Mouse (Mus musculus): Measurements from ENCODE around the gene Ifitm5. TPM values are rescaled to one million over a fixed set of nuclear protein-coding genes. Genes with fewer than 3 reads are reported as not detected.
A peak's percentile ranks its signal among the peaks of the same experiment; 100 is the strongest.

Gene Ifitm5
- polyA plus RNA-seq, 1 experiment = not detected

GRCm38 (mm10) chr7:140959181-140959901 is 9.2 kb upstream of the Ifitm5 start:
- DNase-seq = peak; percentile 13 to 21

GRCm38 (mm10) chr7:140956556-140956869 is 6.4 kb upstream of the Ifitm5 start:
- Histone ChIP-seq H3K27ac (ENCODE audit: insufficient read depth, low read length) (no peak overlapping the region), H3K27me3 (ENCODE audit: control insufficient read depth, insufficient read depth, low read length) (no peaks in the 10 kb centered on the region), H3K4me3 (replicated peaks; ENCODE audit: insufficient read depth, low read depth, low read length) (no peak overlapping the region), H3K4me1 (ENCODE audit: control insufficient read depth, insufficient read depth, low read length) (no peaks in the 10 kb centered on the region)
- DNase-seq = no peak
- WGBS = 65% methylated on average over 6 of the region's 6 CpGs
- TF ChIP-seq POLR2A (IDR thresholded peaks at IDR 0.05; ENCODE audit: borderline replicate concordance, insufficient read depth, low read length) (no peak), CTCF (IDR thresholded peaks at IDR 0.05; ENCODE audit: borderline replicate concordance, insufficient read depth, low read depth, low read length) (no peak)

More at GRCm38 (mm10) chr7:140959181-140959901, 9.2 kb upstream of the Ifitm5 start:
- Histone ChIP-seq H3K27ac (ENCODE audit: insufficient read depth, low read length) (no peak overlapping the region), H3K4me1 (ENCODE audit: control insufficient read depth, insufficient read depth, low read length) (no peaks in the 10 kb centered on the region), H3K27me3 (ENCODE audit: control insufficient read depth, insufficient read depth, low read length) (no peaks in the 10 kb centered on the region), H3K4me3 (replicated peaks; ENCODE audit: insufficient read depth, low read depth, low read length) (no peak overlapping the region)
- 16% methylated on average over 9 of the region's 9 CpGs for WGBS
- no peak for TF ChIP-seq CTCF (IDR thresholded peaks at IDR 0.05; ENCODE audit: borderline replicate concordance, insufficient read depth, low read depth, low read length)
- TF ChIP-seq POLR2A (IDR thresholded peaks at IDR 0.05; ENCODE audit: borderline replicate concordance, insufficient read depth, low read length) = no peak

- WGBS = 17% methylated on average over 11 of the region's 11 CpGs
- Histone ChIP-seq H3K27ac (ENCODE audit: insufficient read depth, low read length) (no peak within 1 kb of the TSS; the same call in 1 of the 2 replicates), H3K4me1 (ENCODE audit: control insufficient read depth, insufficient read depth, low read length) (no peaks in the 10 kb centered on the region), H3K4me3 (replicated peaks; ENCODE audit: insufficient read depth, low read depth, low read length) (no peak within 1 kb of the TSS), H3K27me3 (ENCODE audit: control insufficient read depth, insufficient read depth, low read length) (no peaks in the 10 kb centered on the region)
- DNase-seq = no peak
- TF ChIP-seq POLR2A (IDR thresholded peaks at IDR 0.05; ENCODE audit: borderline replicate concordance, insufficient read depth, low read length) (no peak), CTCF (IDR thresholded peaks at IDR 0.05; ENCODE audit: borderline replicate concordance, insufficient read depth, low read depth, low read length) (no peak)
Observed at GRCm38 (mm10) chr7:140955758-140956555, 5.9 kb upstream of the Ifitm5 start, which contains the start of the genes Gm45717 and Ifitm2. Gene Gm45717, minus strand, starts transcription at chr7:140955937. Gene Ifitm2, minus strand, starts transcription at chr7:140955987.

GRCm38 (mm10) chr7:140955342-140955741 is 5.3 kb upstream of the Ifitm5 start:
- WGBS = 15% methylated on average over 17 of the region's 17 CpGs
- TF ChIP-seq CTCF (IDR thresholded peaks at IDR 0.05; ENCODE audit: borderline replicate concordance, insufficient read depth, low read depth, low read length) (no peak), POLR2A (IDR thresholded peaks at IDR 0.05; ENCODE audit: borderline replicate concordance, insufficient read depth, low read length) (no peak)
- DNase-seq = no peak
- Histone ChIP-seq H3K4me1 (ENCODE audit: control insufficient read depth, insufficient read depth, low read length) (no peaks in the 10 kb centered on the region), H3K27ac (ENCODE audit: insufficient read depth, low read length) (no peak overlapping the region), H3K27me3 (ENCODE audit: control insufficient read depth, insufficient read depth, low read length) (no peaks in the 10 kb centered on the region), H3K4me3 (replicated peaks; ENCODE audit: insufficient read depth, low read depth, low read length) (no peak overlapping the region)

- WGBS = 15% methylated on average over 9 of the region's 9 CpGs
- Histone ChIP-seq H3K27ac (ENCODE audit: insufficient read depth, low read length) (no peak overlapping the region), H3K27me3 (ENCODE audit: control insufficient read depth, insufficient read depth, low read length) (no peaks in the 10 kb centered on the region), H3K4me3 (replicated peaks; ENCODE audit: insufficient read depth, low read depth, low read length) (no peak overlapping the region), H3K4me1 (ENCODE audit: control insufficient read depth, insufficient read depth, low read length) (no peaks in the 10 kb centered on the region)
- DNase-seq = no peak
- TF ChIP-seq CTCF (IDR thresholded peaks at IDR 0.05; ENCODE audit: borderline replicate concordance, insufficient read depth, low read depth, low read length) (no peak), POLR2A (IDR thresholded peaks at IDR 0.05; ENCODE audit: borderline replicate concordance, insufficient read depth, low read length) (no peak)
Observed at GRCm38 (mm10) chr7:140954733-140955071, 4.6 kb upstream of the Ifitm5 start.

DNA sequence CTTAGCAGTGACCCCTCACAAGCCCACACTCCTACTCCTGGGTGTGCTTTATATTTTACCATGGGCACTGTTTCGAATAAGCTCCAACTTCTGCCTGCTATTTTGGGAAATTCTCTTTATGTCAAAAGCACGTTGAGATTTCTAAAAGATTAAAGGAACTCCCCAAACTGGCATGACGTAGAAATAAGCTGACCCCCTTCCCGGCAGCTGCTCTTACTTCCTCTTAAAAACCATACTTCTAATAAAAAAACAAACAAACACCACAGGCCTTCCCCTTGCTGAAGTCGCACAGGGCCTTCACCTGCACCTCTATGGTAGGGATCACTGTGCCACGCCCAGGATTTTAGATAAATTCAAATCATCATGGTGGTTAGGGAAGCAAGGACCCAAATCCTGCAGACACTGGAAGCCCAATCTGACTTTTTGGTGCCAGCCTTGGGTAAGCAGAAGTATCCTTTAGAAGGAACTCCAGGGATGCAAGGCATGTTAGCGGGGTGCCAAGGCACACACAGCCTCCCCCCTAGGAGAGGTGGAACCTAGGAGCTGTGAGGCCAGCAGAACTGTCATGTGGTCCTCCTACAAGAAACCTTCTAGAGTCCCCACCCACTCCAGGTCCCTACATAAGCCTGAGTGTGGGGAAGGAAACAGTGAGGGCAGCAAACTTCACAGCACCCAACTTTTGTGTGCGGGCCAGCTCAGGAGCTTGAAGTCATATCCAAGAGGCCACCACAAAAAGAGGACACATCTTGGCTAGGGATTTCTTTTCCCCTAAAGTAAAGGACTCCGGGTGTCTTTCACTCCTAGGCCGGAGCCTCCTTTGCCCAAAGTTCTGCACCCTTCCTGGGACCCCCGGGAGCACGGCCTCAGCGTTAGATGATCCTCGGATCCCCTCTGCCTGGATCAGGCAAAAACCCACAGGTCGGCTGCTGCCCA is 4.0 kb upstream of the Ifitm5 start:
- WGBS = 65% methylated on average over 15 of the region's 15 CpGs

DNA sequence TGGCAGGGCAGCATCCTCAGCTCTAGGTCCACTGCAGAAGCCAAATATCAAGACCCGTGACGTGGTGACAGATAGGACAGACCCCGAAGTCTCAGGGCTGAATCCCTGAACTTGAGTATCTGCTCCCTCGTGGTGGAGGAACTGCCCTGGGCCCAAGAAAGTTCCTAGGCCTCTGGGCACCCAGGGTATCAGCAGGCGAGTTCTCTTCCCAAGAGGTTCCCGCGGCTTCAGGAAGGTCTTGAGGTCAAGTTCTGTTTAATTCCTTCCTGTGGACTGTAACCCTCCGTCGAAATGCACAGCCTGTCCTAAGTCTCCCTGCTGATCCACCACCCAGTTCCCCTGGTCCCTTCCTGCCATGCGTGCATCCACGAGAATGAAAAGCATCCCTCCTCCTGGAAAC is 3.0 kb upstream of the Ifitm5 start:
- WGBS = 88% methylated on average over 11 of the region's 11 CpGs

More for the DNA sequence above, 4.0 kb upstream of the Ifitm5 start:
- TF ChIP-seq CTCF (IDR thresholded peaks at IDR 0.05; ENCODE audit: borderline replicate concordance, insufficient read depth, low read depth, low read length) = no peak
- TF ChIP-seq POLR2A (IDR thresholded peaks at IDR 0.05; ENCODE audit: borderline replicate concordance, insufficient read depth, low read length) = no peak
- no peaks in the 10 kb centered on the region for H3K27me3 ChIP-seq (ENCODE audit: control insufficient read depth, insufficient read depth, low read length)
- no peak for DNase-seq
- no peak overlapping the region for H3K27ac ChIP-seq (ENCODE audit: insufficient read depth, low read length)
- H3K4me3 ChIP-seq (replicated peaks; ENCODE audit: insufficient read depth, low read depth, low read length) = no peak overlapping the region
- no peaks in the 10 kb centered on the region for H3K4me1 ChIP-seq (ENCODE audit: control insufficient read depth, insufficient read depth, low read length)

More for the DNA sequence above, 3.0 kb upstream of the Ifitm5 start:
- no peak overlapping the region for H3K27ac ChIP-seq (ENCODE audit: insufficient read depth, low read length)
- no peak for DNase-seq
- no peak overlapping the region for H3K4me3 ChIP-seq (replicated peaks; ENCODE audit: insufficient read depth, low read depth, low read length)
- TF ChIP-seq CTCF (IDR thresholded peaks at IDR 0.05; ENCODE audit: borderline replicate concordance, insufficient read depth, low read depth, low read length) (no peak), POLR2A (IDR thresholded peaks at IDR 0.05; ENCODE audit: borderline replicate concordance, insufficient read depth, low read length) (no peak)
- H3K4me1 ChIP-seq (ENCODE audit: control insufficient read depth, insufficient read depth, low read length) = no peaks in the 10 kb centered on the region
- H3K27me3 ChIP-seq (ENCODE audit: control insufficient read depth, insufficient read depth, low read length) = no peaks in the 10 kb centered on the region
